Mouse (Mus musculus) intestine, embryonic 16.5 days (tissue): ENCODE data around the gene Gimap5. TPM values are rescaled to one million over a fixed set of nuclear protein-coding genes. Genes with fewer than 3 reads are reported as not detected.

Experiments
- ATAC-seq: fragments of 200-750 bp; cut with Nextera tagmentation; 2 replicates; pipeline ENCODE4 v1.8.0; 2017; ENCODE audit warnings: moderate TSS enrichment, moderate library complexity
- H3K27ac ChIP-seq: fragments of 300-500 bp; sonication (generic); 2 replicates; pipeline ENCODE4 v1.5.1; 2014; ENCODE audit warnings: mild to moderate bottlenecking, low read length
- H3K27me3 ChIP-seq: fragments of 300-500 bp; sonication (generic); replicated peaks from 2 replicates; pipeline ENCODE4 v1.6.1; 2014; ENCODE audit warnings: low read length, control low read depth, mixed read lengths; ENCODE audit not compliant: control insufficient read depth, insufficient read depth
- H3K36me3 ChIP-seq: fragments of 300-500 bp; sonication (generic); 2 replicates; pipeline ENCODE4 v1.6.1; 2014; ENCODE audit warnings: low read length, control low read depth; ENCODE audit not compliant: control insufficient read depth, insufficient read depth
- H3K4me1 ChIP-seq: fragments of 300-500 bp; sonication (generic); 2 replicates; pipeline ENCODE4 v1.6.1; 2014; ENCODE audit warnings: low read length, control low read depth, mixed read lengths; ENCODE audit not compliant: control insufficient read depth, insufficient read depth
- H3K4me2 ChIP-seq: fragments of 300-500 bp; sonication (generic); 2 replicates; pipeline ENCODE4 v1.6.1; 2014; ENCODE audit warnings: low read depth, low read length, control low read depth
- H3K4me3 ChIP-seq: fragments of 300-500 bp; sonication (generic); 2 replicates; pipeline ENCODE4 v1.5.1; 2014; ENCODE audit warnings: mild to moderate bottlenecking, low read length
- H3K9ac ChIP-seq: fragments of 300-500 bp; sonication (generic); 2 replicates; pipeline ENCODE4 v1.6.1; 2014; ENCODE audit warnings: low read depth, low read length
- H3K9me3 ChIP-seq: fragments of 300-500 bp; sonication (generic); 2 replicates; pipeline ENCODE4 v1.6.1; 2016; ENCODE audit warnings: low read length, control low read depth; ENCODE audit not compliant: control insufficient read depth
- WGBS: fragments of 180-500 bp; shearing (Covaris S2); extraction: QIAGEN DNeasy Blood & Tissue Kit; methylation state at CpG from one replicate; pipeline ENCODE4 v1.1.7; 2014; 5-methylcytosine and 5-hydroxymethylcytosine counted together
- polyA plus RNA-seq: library from polyadenylated mRNA; unstranded; fragments of >200 nt; fragmentation: Nextera tagmentation; extraction: Ambion mirVana; gene quantifications from 2 replicates; pipeline ENCODE4 v1.2.1, GENCODE M21; 2015

The Gimap5 gene
- polyA plus RNA-seq, 1 experiment from 2014 or later: 13.8 TPM

DNA sequence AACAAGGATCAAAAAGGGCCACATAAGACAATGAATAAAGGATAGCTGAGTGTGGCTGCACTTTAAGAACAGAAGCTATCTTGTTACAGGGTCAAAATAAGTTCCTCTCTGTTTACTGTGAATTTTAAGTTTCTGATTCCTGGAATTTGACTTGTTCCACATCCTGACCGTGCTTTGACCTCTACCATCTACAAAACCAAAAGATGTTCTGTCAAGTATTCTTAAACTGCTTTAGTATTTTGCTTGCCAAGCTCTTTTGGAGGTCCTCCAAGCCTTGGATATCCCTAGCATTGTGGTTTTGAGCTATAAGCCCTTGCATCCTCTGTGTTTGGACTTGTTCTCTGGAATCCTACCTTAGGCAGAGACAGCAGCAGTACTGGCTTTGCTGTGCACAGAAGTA, 39.2 kb downstream of the Gimap5 start:
- Histone ChIP-seq H3K9ac (no peak overlapping the region), H3K27me3 (no peaks in the 10 kb centered on the region), H3K4me3 (no peak overlapping the region), H3K36me3 (no peaks in the 10 kb centered on the region), H3K27ac (no peak overlapping the region), H3K4me1 (no peaks in the 10 kb centered on the region), H3K9me3 (no peaks in the 10 kb centered on the region), H3K4me2 (no peak overlapping the region)
- 0 out of 2 replicates have a peak, but pooled peaks have one; percentile 23 for ATAC-seq
- WGBS: 45% methylated on average over 1 of the region's 1 CpGs

DNA sequence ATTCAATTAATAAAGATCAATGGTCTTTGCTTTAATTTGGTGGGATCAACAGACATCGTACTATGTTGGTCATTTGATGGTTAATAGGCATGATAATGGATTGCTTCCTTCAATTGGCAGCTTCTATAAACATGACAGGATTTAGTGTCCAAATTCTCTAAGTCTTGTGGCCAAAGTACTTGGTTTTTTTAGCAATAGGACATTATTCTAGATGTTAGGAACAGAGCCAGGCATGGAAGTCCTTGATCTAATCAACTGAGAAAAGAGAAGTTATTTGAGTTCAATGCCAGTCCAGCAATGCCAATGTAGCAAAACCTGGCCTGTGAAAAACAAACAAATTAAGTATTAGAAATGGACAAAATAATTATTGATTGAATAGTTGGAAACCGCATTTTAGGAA, 39.6 kb downstream of the Gimap5 start:
- Histone ChIP-seq H3K9ac (no peak overlapping the region), H3K27me3 (no peaks in the 10 kb centered on the region), H3K27ac (no peak overlapping the region), H3K36me3 (no peaks in the 10 kb centered on the region), H3K4me1 (no peaks in the 10 kb centered on the region), H3K9me3 (no peaks in the 10 kb centered on the region), H3K4me3 (no peak overlapping the region), H3K4me2 (no peak overlapping the region)
- no peak for ATAC-seq
- 73% methylated on average over 2 of the region's 2 CpGs for WGBS

DNA sequence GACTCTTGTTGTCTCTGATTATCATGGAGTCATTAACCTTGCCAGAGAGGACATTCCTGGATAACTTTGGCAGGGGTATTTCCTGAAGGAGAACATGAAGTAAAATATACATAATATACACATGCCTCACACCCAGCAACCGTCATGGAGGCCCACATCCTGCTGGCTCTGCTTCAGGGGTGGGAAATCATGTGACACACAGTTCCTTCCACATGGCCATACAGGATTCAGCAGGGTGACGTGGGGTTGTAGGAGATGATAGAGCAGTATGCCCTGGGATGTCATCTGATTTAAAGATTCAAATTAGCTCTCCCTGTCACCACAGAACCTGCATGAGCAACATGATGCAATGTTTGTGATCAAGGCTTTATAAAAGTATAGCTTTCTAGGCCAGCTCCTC, 41.9 kb downstream of the Gimap5 start:
- Histone ChIP-seq H3K4me3 (no peak overlapping the region), H3K4me1 (no peaks in the 10 kb centered on the region), H3K4me2 (no peak overlapping the region), H3K27ac (no peak overlapping the region), H3K36me3 (no peaks in the 10 kb centered on the region), H3K27me3 (no peaks in the 10 kb centered on the region), H3K9me3 (no peaks in the 10 kb centered on the region), H3K9ac (no peak overlapping the region)
- no peak for ATAC-seq
- WGBS: 73% methylated on average over 2 of the region's 2 CpGs

DNA sequence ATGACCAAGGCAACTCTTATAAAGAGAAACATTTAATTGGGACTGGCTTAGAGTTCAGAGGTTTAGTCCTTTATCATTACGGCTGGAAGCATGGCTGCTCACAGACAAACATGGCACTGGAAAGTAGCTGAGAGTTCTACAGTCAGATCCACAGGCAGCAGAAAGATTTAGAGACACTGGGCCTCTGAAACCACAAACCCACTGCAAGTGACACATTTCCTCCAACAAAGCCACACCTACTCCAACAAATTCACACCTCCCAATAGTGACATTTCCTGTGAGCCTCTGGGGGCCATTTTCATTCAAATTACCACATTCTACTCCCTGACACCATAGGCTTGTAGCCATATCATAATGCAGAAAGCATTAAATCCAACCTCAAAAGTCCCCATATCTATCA, 55.9 kb downstream of the Gimap5 start:
- H3K9ac ChIP-seq: no peak overlapping the region
- no peak overlapping the region for H3K4me2 ChIP-seq
- ATAC-seq: no peak
- no peaks in the 10 kb centered on the region for H3K9me3 ChIP-seq
- no peaks in the 10 kb centered on the region for H3K4me1 ChIP-seq
- no peak overlapping the region for H3K4me3 ChIP-seq
- no peak overlapping the region for H3K27ac ChIP-seq
- H3K36me3 ChIP-seq: no peaks in the 10 kb centered on the region
- WGBS: 83% methylated on average over 1 of the region's 1 CpGs
- H3K27me3 ChIP-seq: no peaks in the 10 kb centered on the region

DNA sequence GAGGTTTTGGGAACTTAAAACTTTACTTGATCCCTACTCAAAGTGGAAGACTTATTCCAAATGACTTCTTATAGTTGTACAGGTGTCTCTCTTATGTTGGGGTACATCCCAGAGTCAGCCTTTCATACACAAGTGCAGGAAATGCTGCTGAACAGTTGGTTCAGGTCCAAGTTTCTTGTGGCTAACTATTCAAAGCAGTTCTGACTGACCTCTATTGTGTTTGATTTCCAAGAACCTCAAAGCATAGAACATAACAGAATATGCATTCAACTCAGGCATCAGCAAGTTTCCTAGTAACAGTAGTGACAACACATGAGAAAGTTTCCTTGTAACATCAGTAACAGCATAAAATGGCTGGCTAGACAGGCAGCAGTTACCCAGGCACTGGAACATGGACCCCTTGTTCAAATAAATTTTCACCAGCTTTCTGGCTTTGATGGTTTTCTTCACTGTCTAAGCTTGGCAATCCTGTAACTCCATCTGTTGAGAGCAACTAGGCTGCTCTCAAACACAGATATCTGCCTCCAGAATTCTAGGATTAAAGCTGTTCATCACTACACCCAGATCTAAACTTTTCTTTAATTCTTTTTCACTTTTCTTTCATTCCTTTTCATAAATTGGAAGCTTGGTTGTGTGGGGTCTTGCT, 57.5 kb downstream of the Gimap5 start:
- Histone ChIP-seq H3K4me3 (no peak overlapping the region), H3K9me3 (no peaks in the 10 kb centered on the region), H3K9ac (no peak overlapping the region), H3K36me3 (no peaks in the 10 kb centered on the region), H3K4me1 (no peaks in the 10 kb centered on the region), H3K27me3 (no peaks in the 10 kb centered on the region), H3K27ac (no peak overlapping the region), H3K4me2 (no peak overlapping the region)
- ATAC-seq: no peak

Other genes starting within 250 kb of the Gimap5 start
- 25.1 and 26.0 TPM in 2 replicates for gene Atp6v0e2, start 208.6 kb upstream of the Gimap5 start, polyA plus RNA-seq
- 10.4 and 12.5 TPM in 2 replicates for gene Lrrc61, start 191.4 kb upstream of the Gimap5 start, polyA plus RNA-seq
- 105 and 109 TPM in 2 replicates for gene Rarres2, start 173.4 kb upstream of the Gimap5 start, polyA plus RNA-seq
- gene Gm45021, start 156.6 kb upstream of the Gimap5 start, polyA plus RNA-seq: not detected in 2 replicates
- gene Repin1, start 152.3 kb upstream of the Gimap5 start, polyA plus RNA-seq: 22.1 and 22.4 TPM in 2 replicates
- gene Gm44965, start 152.3 kb upstream of the Gimap5 start, polyA plus RNA-seq: not detected in 2 replicates
- 5.2 and 6.1 TPM in 2 replicates for gene Zfp775, start 144.1 kb upstream of the Gimap5 start, polyA plus RNA-seq
- gene AI854703, start 119.4 kb upstream of the Gimap5 start, polyA plus RNA-seq: 0.95 and 1.1 TPM in 2 replicates
- gene Gimap8, start 99.0 kb upstream of the Gimap5 start, polyA plus RNA-seq: 1.7 TPM in 2 replicates
- 15.9 and 16.5 TPM in 2 replicates for gene Gimap9, start 70.1 kb upstream of the Gimap5 start, polyA plus RNA-seq
- 21.2 and 23.2 TPM in 2 replicates for gene Gimap4, start 61.6 kb upstream of the Gimap5 start, polyA plus RNA-seq
- gene Gimap6, start 38.0 kb upstream of the Gimap5 start, polyA plus RNA-seq: 19.7 and 21.1 TPM in 2 replicates
- gene Gm28053, start 27.6 kb upstream of the Gimap5 start, polyA plus RNA-seq: 3.2 and 9.2 TPM in 2 replicates
- 0.28 and 0.34 TPM in 2 replicates for gene Gimap7, start 27.6 kb upstream of the Gimap5 start, polyA plus RNA-seq
- gene Gimap1, start 7.1 kb upstream of the Gimap5 start, polyA plus RNA-seq: 36.2 and 39.1 TPM in 2 replicates
- gene Gimap3, start 24.7 kb downstream of the Gimap5 start, polyA plus RNA-seq: 0.37 and 0.43 TPM in 2 replicates
- gene Tmem176a, start 94.7 kb downstream of the Gimap5 start, polyA plus RNA-seq: 183 TPM in 2 replicates
- gene Tmem176b, start 95.3 kb downstream of the Gimap5 start, polyA plus RNA-seq: 403 and 414 TPM in 2 replicates
- 51.9 and 71.5 TPM in 2 replicates for gene Aoc1, start 126.7 kb downstream of the Gimap5 start, polyA plus RNA-seq
- not detected in 2 replicates for gene 1600015I10Rik, start 183.7 kb downstream of the Gimap5 start, polyA plus RNA-seq
- gene Doxl2, start 228.8 kb downstream of the Gimap5 start, polyA plus RNA-seq: not detected in 2 replicates
- not detected in 2 replicates for gene Svs1, start 240.7 kb downstream of the Gimap5 start, polyA plus RNA-seq